Mouse (Mus musculus): ENCODE measurements at regions not wholly inside any gene's neighbourhood (a gene's known extent, or its start where the extent isn't known, plus 50 kb on each side); places are given as distances from the start of the nearest gene placed in this dataset.

DNA sequence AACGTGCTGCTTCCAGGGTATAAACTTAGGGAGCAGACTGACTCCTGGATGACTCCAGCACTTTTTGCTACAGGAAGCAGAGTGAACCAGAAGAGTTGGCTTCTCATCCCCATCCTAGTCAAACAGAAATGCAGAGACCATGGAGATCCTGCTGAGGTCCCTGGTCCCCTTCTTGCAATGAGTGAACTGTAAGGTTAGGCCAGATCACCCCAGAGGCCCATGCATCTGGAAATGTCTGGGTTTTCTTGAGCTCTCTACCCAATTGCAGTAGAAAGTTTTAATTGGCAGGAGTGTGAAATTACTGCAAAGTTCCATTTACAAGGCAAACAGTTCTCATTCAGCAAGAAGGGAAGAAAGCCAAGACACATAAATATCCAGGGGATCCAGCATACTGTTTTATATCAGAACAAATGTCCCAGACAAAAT lies 101.8 kb downstream of the Kctd12 start:
- no peak for DNase-seq

DNA sequence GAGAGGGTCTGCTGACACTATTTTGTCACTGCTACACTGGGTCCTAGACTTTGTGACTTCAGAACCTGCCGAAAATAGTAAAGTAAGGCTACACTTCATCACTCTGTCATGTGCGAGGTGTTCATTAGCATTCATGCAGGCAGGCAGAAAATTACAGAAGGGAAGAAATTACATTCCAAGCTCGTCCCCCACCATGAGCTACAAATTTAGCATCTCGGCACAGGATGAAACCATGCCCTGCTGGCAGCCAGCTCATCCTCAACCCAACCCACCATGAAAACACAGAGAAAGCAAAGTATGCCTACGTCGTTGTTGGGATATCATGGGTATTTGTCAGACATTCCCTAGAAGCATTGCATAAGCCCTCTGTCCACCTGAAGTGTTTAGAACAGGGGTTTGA lies 103.9 kb downstream of the Kctd12 start:
- no peak for DNase-seq

DNA sequence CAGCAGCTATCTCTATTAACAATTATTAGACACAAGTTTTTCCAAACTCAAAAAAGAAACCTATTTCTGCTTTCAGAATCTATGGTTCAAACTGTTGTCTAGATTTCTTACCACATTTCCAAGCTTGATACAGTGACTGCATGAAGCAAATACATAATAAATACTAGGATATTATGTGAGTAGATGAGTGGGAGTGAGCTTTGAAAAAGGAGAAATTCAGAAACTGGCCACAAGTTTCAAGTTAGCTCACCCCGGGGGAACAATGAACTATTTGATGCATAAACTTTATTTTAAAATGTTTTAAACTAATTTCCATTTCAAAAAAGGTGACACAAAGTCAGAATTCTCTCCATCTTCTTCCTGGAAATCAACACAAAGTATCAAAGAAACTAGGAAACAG lies 114.3 kb downstream of the Kctd12 start:
- DNase-seq: no peak

DNA sequence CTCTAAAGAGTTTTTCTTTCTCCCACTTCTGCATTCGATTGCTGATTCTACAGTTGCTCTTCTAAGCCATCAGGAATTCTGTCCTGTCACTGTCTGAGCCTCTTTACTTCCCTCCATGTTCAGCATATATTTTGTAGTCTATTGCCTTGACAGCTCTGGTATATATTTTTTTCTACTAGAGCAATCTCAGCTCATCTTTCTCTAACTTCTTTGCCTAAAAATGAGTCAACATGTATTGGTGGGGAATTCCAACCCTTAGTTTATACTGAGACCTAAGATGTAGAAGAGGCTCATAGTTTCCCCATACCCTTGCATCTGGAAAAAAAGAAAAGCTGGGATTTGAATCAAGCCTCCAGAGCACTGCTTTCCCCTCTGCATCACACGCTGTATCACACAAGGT lies 114.7 kb downstream of the Kctd12 start:
- no peak for DNase-seq

DNA sequence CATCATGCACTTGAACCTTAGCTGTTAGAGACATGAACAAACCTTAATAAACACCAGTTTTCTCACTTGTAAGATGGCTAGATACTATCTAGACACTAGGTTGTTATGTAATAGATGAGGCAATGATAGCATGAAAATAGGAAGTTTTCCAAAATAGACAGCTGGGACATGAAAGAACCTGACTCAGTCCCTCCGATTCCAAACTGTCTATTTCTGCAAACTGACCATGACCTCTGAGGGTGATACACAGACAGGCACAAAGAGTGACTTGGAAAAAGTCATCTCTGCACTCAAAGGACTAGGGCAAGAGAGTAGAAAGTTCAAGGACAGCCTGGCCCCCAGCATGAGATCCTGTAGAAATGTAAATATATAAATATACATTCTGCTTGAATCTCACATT lies 115.9 kb downstream of the Kctd12 start:
- peak; percentile 43 for DNase-seq

DNA sequence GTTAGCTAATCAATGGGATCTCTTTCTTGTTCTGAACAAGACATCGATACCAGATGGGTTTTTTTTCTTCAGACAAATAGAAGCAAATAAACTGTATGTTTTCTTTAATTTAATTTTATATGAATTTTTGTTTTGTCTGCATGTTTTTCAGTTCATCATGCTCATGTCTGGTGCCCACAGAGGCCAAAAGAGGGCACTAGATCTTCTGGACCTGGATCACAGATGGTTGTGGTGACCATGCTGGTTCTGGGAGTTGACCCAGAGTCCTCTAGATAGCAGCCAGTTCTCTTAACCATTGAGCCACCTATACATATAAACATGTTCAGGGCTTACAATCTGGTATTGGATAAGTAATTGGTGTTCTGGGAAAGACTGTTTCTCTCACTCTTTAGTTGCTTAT lies 120.7 kb downstream of the Kctd12 start:
- DNase-seq: no peak

DNA sequence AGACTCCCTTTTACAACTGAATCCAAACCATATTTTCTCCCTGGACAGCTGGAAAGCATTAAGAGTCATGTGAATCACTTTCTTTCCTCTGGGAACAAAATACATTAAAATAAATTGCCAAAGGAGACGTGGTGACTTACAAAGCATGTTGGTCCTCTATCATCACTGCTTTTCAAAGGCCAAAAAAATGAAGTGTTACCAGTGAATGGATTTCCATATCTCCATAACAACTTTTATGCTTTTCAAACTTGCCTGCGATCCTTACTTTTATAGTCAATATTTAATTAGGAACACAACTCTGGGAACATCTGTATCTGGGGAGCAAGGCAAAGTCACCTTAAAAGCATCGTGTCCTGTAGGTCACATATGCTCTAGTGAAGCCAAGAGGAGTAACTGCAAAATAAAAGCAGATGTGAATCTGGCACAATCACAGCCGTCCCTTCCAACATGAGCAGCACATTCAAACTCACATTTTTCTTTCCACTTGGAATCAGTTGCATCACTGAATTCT lies 123.0 kb downstream of the Kctd12 start:
- peak; percentile 45 for DNase-seq

DNA sequence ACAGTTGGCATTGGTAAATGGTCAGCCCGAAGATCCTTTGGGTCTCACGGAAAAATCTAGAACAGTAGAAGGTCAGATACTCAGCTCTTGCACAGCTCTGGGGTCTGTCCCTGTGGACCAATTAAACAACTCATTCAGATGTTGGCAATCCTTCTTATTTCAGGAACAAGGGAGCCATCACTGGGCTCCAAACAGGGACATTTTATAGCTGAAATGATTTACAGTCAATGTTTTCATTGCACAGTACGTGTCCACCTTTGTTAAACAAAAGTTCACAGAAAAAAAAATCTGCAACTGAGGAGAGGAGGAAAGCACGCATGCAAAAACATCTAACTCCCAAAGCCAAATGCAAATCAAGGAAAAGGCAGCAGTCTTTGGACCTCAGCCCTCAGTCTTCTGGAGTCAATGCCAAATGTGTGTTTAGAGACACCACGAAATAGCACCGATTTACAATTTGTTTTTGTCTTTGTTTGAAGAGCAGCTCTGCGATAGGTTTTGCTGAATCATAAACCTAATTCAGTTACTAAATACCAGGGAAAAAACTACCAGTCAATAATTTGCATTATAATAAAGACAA lies 127.1 kb downstream of the Kctd12 start:
- DNase-seq: no peak

DNA sequence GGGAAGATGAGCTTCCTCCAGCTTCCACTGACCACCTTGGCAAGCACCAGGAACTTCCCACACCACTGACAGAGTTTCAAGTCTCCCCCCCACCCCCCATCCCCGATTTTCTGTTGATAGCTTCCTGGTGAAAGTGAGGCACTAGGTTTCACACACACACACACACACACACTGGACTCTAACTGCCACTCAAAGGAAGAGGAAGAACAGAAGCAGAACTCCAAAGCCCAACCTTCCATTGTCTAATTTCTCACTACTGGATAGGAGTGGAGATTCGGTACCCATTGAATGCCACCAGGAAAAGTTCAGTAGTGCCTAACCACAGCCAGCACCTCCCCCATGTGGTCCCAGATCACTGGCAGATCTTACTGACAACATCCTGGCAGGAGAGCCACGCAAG lies 138.7 kb downstream of the Kctd12 start:
- peak; percentile 4 for DNase-seq

DNA sequence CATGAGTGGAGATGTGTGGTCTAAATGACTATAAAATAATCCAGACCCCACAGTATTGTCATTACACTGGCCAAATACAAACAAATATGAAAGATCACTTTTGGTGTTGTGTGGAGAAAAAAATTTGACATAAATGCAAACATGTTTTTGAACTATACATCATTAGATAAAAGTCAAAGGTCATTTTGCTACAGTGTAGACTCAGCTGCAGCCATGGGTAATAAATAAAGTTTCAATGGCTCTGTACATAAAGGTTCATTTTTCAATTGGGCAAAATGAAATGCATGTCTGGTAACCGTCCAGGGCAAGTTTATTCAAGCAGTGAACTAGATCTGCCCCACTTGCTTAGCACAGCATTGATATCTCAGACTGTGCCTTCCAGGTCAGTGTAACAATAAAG lies 144.8 kb downstream of the Kctd12 start:
- no peak for DNase-seq

DNA sequence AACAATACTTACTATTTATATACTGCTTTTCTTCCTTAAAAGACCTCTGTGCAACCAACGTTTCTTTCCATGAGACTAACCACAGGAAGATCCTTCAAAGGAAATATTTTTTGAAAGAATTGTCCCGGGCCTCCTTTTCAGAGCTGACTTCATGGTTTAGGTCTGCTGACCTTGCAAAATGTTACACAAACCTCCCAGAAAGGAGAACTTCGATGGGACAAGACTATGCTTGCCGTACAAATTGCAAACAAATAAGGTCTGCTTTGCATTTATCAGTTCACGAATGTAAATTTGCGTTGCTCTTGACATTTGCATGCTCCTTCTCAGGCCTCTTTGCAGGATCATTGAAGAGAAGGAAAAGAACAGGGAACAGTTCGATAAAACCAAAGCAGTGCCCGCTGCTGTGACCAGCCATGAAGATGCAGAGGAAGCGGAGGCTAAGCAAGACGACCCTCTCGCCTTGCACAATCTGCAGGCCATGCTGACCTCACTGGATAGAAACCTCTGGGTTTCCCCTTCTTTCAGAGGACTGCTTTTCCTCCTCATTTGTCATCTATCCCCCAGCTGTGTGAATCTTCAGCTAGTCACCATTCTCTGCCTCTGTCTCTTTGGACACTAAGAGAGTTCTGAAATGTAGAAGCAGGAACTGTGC lies 147.2 kb downstream of the Kctd12 start:
- no peak for DNase-seq

DNA sequence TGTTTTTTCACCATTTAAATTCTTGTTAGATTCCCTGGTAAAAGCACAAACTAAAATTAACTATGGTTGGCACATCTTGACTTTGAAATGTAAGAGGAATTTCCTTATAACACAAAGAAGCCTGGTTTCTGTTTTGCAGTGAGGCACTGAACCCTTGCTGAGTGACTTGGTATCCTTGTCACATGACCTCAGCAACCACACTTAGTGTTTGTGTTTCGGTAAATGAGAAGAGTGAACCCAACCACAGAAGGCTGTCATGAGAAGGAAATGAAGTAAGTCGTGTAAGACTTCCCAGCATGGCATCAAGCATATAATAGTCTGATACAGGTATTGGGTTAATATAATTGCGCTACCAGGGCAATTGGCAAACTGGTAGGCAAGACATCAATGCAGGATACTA lies 154.0 kb downstream of the Kctd12 start:
- DNase-seq: peak; percentile 27

DNA sequence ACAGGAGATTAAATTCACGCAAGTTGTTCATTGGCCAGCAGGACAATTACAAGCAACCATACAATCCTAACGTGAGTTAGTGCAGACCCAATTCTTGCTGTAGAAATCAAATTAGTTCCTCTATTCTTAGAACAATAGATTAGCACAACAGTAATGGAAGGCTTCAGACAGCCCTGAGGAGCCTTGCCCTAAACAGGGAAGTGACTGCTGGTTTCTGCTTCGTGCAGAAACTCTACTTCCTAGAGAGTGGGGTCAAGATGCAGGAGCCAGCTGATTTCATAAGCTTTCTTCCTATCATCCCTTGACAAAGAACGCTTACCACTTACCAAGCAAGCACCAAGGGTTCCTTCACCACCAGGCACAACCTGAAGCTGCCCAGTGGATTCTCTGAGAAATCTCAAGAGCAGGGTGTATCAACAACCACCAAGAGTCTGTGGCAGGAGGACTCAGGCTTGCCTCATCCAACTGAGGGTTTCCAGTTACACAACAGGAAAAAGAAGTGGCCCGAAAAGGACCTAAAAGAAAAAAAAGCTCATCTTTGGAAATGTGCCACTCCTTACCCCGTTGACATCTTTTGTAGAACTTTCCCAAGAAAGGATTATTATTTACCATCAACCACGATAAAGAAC lies 154.6 kb downstream of the Kctd12 start:
- DNase-seq: no peak

DNA sequence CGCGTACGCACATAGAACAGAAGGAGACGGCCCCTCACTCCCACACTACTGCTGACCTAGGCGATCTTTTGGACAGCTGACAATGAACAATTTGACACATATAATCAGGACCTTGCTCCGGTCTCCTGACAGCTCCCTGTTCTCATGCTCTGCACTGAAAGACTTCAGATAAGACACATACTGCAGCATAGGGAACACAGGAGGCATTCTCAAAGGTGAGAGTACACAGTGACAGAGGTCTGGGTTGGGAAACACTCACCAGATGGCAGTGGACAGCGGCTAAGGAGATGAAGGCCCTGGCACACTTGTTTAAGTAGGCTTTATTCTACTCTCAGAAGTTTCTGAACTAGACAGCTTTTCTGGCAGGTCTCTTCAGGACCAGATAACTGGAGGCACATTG lies 156.9 kb downstream of the Kctd12 start:
- DNase-seq: no peak

DNA sequence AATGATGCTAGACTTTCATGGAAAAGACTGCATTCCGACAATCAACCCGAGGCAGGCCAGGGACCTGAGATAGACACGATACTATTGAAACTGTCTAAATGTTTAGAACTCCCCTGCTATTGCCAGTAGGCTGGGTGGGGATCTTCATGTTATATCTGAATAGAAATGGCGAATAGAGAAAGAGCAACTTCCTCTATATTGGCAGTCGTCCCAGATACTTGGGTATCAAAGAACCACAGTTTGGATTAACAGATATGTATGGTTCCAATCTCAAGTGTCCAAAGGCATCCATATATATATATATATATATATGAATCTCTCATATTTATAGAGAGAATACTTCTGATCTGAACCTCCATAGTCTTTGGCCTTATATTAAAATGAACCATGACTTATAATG lies 161.8 kb downstream of the Kctd12 start:
- no peak for DNase-seq

DNA sequence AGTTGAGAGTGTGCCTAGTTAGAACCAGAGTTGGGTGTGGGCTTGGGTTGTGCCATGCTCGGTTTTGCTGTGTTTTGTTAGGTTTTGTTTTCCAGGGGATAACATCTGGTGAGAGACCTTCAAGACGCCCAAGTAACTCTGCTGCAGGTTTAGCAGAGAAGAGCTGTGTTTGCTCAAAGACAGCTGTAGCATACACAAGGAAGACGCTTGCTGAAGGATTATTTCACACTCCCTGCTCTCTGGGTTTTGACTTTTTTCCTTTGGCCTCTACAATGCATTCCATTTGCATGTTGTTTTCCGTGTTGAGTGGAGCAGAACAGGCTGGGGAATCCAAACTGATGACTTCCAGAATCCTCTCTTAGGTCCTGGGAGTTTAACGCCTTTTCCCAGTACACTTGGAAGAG lies 170.8 kb downstream of the Kctd12 start:
- DNase-seq: no peak

DNA sequence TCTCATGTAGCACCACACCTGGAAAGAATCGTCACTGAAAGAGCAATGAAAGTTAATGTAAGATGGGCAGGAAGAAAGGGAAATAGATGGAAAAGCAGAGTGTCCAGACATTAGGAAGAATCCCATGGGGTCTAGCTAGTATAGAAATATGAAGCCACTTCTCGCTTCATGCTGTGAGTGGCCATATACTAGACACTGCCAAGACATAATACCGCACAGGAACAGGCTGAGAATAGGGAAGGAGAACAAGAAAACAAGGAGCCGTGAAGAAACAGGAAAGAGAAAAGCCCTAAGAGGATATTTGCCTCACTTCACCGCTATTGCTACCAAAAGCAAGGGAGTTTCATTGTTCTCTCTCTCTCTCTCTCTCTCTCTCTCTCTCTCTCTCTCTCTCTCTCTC lies 171.4 kb downstream of the Kctd12 start:
- DNase-seq: no peak

DNA sequence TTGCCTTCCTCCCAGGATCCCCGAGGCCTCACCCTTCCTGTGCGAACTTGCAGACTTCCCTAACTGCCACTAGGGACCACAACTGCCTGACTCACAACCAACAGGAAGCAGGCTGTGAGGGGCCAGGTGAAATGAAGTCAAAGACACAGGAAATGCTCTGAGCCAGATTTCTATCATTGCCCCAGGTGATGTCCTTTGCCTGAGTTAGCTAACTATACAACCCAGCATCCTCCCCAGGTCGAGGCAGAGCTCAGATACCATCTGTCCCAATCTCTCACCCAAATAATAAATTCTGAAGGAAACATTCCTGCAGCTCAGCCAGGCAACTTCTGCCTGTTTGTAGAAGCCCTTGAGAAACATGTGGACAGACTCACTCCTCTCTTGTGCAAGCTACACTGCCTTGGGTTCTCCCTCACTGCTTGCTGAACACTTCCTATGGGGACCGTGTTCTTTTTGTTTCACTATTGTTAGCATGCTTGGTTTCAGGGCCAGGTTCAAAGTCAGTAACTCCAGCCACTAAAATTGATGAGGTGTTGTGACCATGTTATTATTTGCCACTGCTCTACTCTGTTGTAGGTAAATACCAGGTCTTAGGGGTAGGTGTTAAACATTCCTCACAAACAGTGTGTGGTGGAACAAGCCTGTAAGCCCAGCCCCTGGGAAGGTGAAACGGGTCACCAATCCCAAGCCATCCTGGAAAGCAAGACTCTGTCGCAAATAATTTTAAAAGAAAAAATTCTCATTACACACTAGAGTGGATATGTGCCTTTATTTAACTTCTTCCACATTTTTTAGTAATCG lies 172.1 kb downstream of the Kctd12 start:
- peak; percentile 66 for DNase-seq

DNA sequence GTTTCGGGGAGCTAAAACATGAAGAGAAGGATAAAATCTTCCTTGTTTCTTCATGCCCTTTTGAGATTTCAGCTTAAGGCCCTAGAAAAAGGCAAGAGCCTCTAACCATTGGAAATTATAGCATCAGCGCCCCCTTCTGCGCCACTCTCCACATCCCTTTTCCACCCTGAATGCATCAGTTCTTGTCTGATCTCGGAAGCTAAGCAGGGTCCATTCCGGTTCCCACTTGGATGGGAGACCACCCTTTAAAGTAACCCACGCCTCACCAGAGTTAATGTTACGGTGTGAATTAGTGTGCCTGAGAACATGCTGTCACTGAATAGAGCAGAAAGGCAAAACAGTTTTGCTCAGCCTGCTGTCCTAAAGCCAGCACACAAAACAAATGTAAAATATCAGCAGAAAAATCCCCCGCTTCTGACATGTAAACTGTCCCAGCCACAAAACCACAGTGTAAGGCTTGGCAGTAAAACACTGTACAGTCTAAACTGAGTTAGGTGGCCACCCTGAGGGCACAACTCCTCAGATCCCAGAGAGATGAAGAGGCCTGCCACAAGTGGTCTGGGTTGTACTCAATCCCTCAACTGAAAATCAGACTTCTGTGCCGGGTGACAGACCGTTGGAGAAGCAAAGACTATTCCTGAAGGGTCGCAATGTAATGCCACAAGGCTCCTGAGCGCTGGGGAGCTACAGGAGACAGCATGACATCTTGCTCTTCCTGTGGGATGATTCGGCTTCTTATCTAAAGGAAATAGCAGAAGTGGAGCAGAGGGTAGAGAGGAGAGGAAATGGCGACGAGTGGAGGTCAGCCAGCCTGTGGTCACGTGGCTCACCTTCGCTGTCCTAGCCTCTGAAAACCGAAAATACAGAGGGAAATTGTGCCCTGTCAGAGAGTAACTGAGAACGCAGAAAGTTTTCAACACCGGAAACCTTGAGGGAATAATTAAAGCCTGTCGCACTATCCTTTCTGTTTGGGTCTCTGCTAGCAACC lies 176.2 kb downstream of the Kctd12 start:
- peak; percentile 62 for DNase-seq

DNA sequence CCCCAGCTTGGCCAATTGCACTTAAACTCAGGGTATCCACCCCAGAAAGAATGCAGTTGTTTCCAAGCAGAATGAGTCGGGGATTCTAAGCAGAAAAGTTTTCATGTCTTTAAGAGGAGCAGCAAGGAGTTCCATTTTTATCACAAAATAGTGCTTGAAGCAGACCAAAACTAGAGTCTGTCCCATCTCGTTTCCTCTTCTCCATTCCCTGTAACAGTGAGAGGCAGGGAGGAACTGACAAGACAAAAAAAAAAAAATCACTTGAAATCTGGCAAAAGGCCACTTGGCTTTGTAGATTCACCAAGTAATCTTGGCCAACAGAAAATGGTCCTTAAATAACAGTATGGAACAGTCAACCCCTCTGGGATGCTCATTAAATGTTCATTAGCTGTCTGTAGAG lies 186.8 kb downstream of the Kctd12 start:
- DNase-seq: no peak

DNA sequence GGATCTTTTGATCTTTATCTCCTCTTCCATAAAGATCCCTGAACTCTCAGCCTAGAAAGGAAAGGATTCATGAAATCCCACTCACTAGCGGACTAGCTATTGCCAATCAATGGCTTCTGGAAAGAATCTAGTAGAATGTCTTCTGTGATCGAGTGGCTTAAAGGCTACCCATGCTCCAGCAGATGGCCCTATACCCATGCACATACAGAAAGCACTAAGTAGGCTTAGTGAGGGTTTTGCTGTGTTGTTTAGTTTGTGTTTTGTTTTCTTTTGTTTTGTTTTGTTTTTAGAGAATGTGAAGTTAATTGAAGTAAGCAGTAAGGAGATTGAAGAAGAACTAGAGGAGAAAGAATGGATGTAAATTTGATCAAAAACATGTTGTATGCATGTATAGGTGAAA lies 187.5 kb downstream of the Kctd12 start:
- DNase-seq: peak; percentile 51

DNA sequence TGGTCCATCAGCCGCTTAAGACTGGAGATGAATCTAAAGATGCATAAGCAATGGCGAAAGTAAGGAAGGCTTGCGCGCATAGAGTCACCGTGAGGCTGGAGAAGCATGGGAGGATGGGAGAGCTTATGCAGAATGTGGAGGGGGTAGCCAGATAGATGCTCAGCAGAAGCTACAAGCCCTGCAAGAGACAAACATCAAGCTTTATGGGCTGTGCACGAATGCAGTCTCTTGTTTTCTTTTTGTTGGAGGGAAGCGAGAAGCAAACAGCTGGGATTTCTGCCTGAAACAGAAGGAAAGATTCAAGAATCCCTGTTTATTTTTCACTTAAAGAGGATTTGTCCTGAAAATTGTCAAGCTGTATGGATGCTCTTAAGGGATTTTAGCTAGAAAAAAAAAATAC lies 188.7 kb downstream of the Kctd12 start:
- DNase-seq: no peak
